Mouse (Mus musculus) kidney, adult 2 months (tissue): ENCODE data around the gene Atrip.

Experiments used
- CTCF ChIP-seq: fragments of 200-500 bp; conservative IDR thresholded peaks from 2 replicates; pipeline ENCODE4 v1.5.1; 2011; ENCODE audit warnings: low read depth, mild to moderate bottlenecking, control low read depth, low read length, moderate library complexity, mixed read lengths; ENCODE audit not compliant: insufficient read depth, insufficient read length
- POLR2A ChIP-seq: fragments of 200-500 bp; IDR thresholded peaks from one replicate; pipeline ENCODE4 v1.6.1; 2011; ENCODE audit warnings: low read depth, low read length, control low read depth

DNA sequence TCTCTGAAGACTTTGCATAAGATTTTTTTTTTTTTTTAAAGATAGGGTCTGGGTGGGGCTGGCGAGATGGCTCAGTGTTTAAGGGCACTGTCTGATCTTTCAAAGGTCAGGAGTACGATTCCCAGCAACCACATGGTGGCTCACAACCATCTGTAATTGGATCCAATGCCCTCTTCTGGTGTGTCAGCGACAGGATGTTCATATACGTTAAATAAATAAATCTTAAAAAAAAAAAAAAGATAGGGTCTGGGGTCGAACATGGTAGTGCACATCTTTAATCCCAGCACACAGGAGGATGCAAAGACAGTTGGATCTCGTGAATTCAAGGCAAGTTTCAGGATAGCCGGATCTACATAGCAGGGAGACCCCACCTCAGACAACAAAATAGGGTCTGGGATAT is 24.6 kb downstream of the Atrip start:
- TF ChIP-seq CTCF (no peak), POLR2A (no peak)
